Mouse (Mus musculus) liver, adult 2 months (tissue): ENCODE measurements at regions not wholly inside any gene's neighbourhood (a gene's known extent, or its start where the extent isn't known, plus 50 kb on each side); places are given as distances from the start of the nearest gene placed in this dataset.

ENCODE experiments used
- CTCF ChIP-seq: fragments of 200-500 bp; IDR thresholded peaks from 2 replicates; pipeline ENCODE4 v1.5.1; 2011; ENCODE audit warnings: low read depth, low read length, control low read depth
- POLR2A ChIP-seq: fragments of 200-500 bp; IDR thresholded peaks from 2 replicates; pipeline ENCODE4 v1.6.1; 2011; ENCODE audit warnings: low read length, control low read depth; ENCODE audit not compliant: insufficient read depth; ENCODE audit errors: extremely low read depth

- TF ChIP-seq POLR2A (no peak), CTCF (no peak)
Measured at GRCm38 (mm10) chr14:105684826-105685465, 211.7 kb downstream of the Spry2 start.
